Comparison of ENCODE assay signal across 11 mouse cellular contexts in genomic region chr1:39251679-39252078, GRCm38 (mm10). TPM values are rescaled to one million over a fixed set of nuclear protein-coding genes. Genes with fewer than 3 reads are reported as not detected.
DNase-seq lines count a peak whose midpoint lies in the region.
"Had no signal": no experiment of that assay in that cellular context is flagged by ENCODE, and none has a peak within 500 bp of the region (broad histone marks: within the 10 kb centered on the region; RNA-seq: fewer than 3 reads in every experiment).

No protein-coding gene starts in this region.

- intact Hi-C loops in left cerebral cortex, postnatal 25 days (cut with DNase I): loop anchor here (5.0 kb wide), 1 partner anchor 239 kb away; no protein-coding TSS in a partner anchor

- DNase-seq in cerebellum, postnatal 14 days: peak; percentile 17 to 27
- no peak for DNase-seq in cerebellum, adult 18-20 months
- DNase-seq in NIH3T3 (ENCODE audit: low read depth): peak; percentile 38
- DNase-seq in layer of hippocampus, adult 18-20 months (ENCODE audit: low spot score in 2 of 2): peak; percentile 71 to 87
- DNase-seq in left cerebral cortex, postnatal 25 days (ENCODE audit: low spot score in 2 of 2): peak; percentile 55 to 85
- DNase-seq in thymus, postnatal 25 days: no peak
- DNase-seq in ovary, postnatal 36 days (ENCODE audit: low spot score): no peak
- DNase-seq in ovary, postnatal 14 days (ENCODE audit: low spot score): no peak
- DNase-seq: heart, adult 18-20 months; heart, postnatal 4 days; kidney, postnatal 36 days had no signal

RNA-seq across cellular contexts. Expression of gene Npas2, which starts 58.1 kb away (rescaled TPM):
- total RNA-seq in layer of hippocampus, adult 18-20 months (2021): 10 to 100 TPM; 37.2 to 44.9 TPM
- 10 to 100 TPM; 55.3 to 67.1 TPM for total RNA-seq in left cerebral cortex, postnatal 25 days (2021)

Comparison
In these comparisons a context has a peak if more than half of its experiments do, and no peak if none do; other contexts are left out.
1. DNase-seq: peak in cerebellum, postnatal 14 days (2 of 2), NIH3T3 (single experiment), layer of hippocampus, adult 18-20 months (2 of 2) and left cerebral cortex, postnatal 25 days (2 of 2); none in cerebellum, adult 18-20 months (0 of 2), thymus, postnatal 25 days (single experiment), ovary, postnatal 36 days (single experiment) and ovary, postnatal 14 days (single experiment).